Mouse (Mus musculus): ENCODE data around the gene Lamp1.
A peak's percentile ranks its signal among the peaks of the same experiment; 100 is the strongest.

The Lamp1 gene

GRCm38 (mm10) chr8:13158718-13159376 is at the start of gene Lamp1:
Gene Lamp1 (plus strand): TSS chr8:13159161.
- DNase-seq (ENCODE audit: low read depth), result peak; percentile 97

DNA sequence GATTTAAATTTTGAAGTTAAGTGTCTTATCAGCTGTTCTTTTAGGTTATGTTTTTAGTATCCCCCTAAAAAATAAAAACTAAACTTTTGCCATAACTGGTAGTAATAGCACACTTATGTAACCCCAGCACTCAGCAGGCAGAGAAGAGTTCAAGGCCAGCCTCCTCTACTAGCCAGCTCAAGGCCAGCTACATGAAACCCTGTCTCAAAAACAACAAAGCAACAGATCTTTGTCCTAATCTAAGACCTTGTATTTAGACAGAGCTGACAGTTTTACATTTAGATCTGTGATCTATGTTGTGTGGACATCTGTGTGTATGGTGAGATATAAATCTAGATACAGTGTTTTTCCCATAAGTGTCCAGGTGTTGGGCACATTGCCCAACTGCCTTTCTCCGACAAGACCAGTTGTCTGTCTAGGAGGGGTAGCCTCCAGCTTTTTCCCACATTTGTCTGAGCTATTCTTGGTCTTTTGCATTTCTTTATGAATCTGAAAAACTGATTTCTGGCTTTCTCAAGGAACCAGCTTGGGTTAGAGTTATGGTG is 49.5 kb upstream of the Lamp1 start:
- no peak for DNase-seq (ENCODE audit: low read depth)

DNA sequence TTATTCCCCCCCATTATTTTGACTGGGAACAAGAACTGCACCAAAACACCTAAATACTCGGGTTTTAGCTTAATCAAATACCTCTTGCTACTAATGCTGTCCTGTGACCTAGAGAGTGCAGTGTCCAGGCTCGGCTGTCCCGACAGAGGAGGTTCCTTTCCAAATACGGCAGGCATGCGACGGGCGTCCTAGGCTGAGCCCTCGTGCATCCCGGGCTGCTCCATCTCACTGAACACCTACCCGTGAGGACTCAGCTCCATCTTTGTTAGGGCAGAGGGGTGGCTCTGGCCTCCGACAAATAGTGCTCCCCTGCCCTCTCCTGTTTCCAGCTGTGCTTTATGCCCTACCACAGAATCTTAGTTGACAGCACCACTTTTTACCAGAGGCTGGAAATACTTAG is 47.0 kb upstream of the Lamp1 start:
- no peak for DNase-seq (ENCODE audit: low read depth)

- no peak for DNase-seq (ENCODE audit: low read depth)
Observed at GRCm38 (mm10) chr8:13113232-13113631, 45.7 kb upstream of the Lamp1 start.

GRCm38 (mm10) chr8:13117096-13117495 is 41.9 kb upstream of the Lamp1 start:
- no peak for DNase-seq (ENCODE audit: low read depth)

GRCm38 (mm10) chr8:13118516-13118915 is 40.4 kb upstream of the Lamp1 start:
- DNase-seq (ENCODE audit: low read depth), result no peak

GRCm38 (mm10) chr8:13120882-13121665 is 37.9 kb upstream of the Lamp1 start:
- no peak for DNase-seq (ENCODE audit: low read depth)

DNA sequence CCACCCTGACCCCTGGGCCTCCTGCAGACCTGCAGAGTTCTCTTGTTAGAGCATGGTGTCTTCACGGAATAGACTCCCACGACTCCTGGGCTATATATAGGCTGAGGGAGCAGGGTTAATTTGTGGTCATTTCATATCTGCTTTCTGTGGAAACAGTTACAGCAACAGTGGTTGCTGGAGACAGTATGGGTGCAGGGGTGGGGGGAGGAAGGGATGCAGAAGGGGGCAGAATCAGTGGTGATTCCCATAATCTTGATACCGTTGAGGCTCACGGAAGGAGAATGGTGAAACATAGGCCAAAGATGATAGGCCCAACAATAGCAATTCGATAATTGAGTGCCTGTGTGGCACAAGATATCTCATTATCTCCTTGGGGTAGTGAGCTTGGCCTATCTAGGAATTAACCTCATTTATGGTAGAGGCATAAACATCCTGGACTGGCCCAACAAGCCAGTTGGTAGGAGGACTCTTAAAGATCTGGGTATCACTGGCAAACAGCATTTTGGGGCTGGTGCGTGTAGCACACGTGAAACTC is 36.0 kb upstream of the Lamp1 start:
- DNase-seq (ENCODE audit: low read depth), result no peak

DNA sequence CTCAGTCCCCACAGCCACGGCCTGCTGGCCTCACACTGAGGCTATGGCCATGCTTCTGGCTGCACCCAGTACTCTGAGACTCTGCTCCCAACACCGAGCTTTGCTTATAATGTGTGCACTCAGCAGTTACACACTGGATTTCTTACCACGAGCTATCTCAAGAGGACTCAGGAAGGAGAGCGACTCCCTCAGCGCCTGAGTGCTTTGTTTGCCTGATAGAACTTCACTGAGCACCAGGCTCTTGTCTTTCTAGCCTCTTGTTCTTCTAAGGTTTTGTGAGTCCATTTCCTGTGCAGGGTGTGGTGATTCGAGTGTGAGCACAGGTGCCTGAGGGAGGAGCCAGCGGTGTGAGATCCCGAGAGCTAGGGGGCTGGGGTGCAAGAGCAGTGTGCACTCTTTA is 34.1 kb upstream of the Lamp1 start:
- DNase-seq (ENCODE audit: low read depth), result no peak

GRCm38 (mm10) chr8:13132220-13132619 is 26.7 kb upstream of the Lamp1 start:
- DNase-seq (ENCODE audit: low read depth), result peak; percentile 79

GRCm38 (mm10) chr8:13139641-13140182 is 19.2 kb upstream of the Lamp1 start:
- DNase-seq (ENCODE audit: low read depth), result no peak

- no peak for DNase-seq (ENCODE audit: low read depth)
Observed at GRCm38 (mm10) chr8:13141681-13142080, 17.3 kb upstream of the Lamp1 start.

DNA sequence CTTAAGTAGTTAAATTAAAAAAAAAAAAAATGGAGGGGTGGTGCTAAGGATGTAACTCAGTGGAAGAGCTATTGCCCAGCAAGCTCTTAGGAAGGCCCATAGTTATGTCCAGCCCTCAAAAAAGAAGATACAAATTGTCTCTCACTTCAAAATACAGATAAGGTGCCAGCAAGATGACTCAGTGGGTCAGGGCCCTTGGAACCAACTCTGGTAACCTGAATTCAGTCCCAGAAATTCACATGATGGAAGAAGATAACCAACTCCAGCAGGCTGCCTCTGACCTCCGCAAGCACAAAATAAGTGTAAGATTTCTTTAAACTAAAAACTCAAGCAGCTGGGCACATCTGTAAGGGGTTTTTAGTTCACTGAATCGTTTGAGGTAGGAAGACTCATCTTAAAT is 10.5 kb upstream of the Lamp1 start:
- DNase-seq (ENCODE audit: low read depth), result no peak

DNA sequence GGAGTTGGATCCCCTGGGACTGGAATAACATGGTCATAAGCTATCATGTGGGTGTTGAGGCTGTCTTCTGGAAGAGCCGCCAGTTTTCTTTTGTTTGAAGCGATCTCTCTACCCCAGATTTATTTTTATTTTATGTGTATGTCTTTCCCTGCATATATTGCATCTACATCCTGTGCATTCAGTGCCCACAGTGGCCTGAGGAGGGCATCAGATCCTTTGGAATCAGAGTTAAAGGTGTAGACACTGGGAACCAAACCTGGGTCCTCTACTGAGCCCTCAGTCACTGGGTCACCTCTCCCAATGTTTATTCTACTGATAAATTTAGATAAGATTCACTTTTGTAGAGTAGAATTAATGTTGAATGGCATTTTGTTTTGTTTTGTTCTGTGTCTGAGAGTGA is 9.7 kb upstream of the Lamp1 start:
- no peak for DNase-seq (ENCODE audit: low read depth)

DNA sequence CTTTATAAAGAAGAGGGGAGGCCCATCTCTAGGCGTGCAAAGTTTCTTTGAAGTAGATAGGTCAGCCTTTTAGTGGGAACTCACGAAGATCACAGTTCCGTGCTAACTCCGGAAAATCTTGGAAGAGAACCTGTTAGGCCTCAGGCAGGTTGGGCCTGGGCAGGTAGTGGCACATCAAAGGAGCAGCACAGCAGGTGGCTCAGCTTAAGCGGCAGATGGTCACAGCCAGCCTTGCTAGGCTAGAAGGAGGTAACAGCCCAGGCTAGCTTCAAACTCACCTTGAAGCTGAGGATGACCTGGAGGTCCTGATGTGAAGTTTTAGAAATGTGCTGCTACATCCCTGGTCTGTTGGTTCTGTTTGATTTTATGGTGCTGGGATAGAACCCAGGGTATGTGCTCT is 9.1 kb upstream of the Lamp1 start:
- DNase-seq (ENCODE audit: low read depth), result no peak

- DNase-seq (ENCODE audit: low read depth), result no peak
Observed at GRCm38 (mm10) chr8:13150929-13151328, 8.0 kb upstream of the Lamp1 start.

DNA sequence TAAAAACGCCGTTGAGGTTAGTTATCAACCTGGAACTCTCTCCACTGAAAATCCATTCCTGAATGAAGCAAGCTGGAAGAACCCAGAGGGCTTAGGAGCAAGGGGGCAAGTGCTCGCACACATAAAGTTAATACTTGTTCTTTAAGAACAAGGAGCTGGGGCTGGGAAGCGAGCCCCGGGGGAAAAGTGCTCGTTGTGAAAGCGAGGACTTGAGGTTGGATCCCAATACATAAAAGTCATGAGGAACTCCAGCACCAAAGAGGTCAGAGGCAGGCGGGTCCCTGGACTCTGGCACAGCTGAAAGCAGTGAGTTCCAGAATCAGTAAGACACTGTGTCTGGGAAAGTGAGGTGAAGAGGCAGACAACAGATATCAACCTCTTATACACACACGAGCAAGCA is 4.9 kb upstream of the Lamp1 start:
- DNase-seq (ENCODE audit: low read depth), result no peak

- no peak for DNase-seq (ENCODE audit: low read depth)
Observed at GRCm38 (mm10) chr8:13155358-13155757, 3.6 kb upstream of the Lamp1 start.

GRCm38 (mm10) chr8:13156327-13157097 is 2.4 kb upstream of the Lamp1 start:
- no peak for DNase-seq (ENCODE audit: low read depth)

- no peak for DNase-seq (ENCODE audit: low read depth)
Observed at GRCm38 (mm10) chr8:13159377-13159881, 468 bp downstream of the Lamp1 start.

GRCm38 (mm10) chr8:13160691-13161090 is 1.7 kb downstream of the Lamp1 start:
- no peak for DNase-seq (ENCODE audit: low read depth)

- no peak for DNase-seq (ENCODE audit: low read depth)
Observed at GRCm38 (mm10) chr8:13162098-13162497, 3.1 kb downstream of the Lamp1 start.

Measured in naive thymus-derived CD4-positive, alpha-beta T cell, adult 2 months (primary cell).